Mouse (Mus musculus): ENCODE results near the gene Tecta. TPM values are rescaled to one million over a fixed set of nuclear protein-coding genes. Genes with fewer than 3 reads are reported as not detected.

Gene Tecta
- total RNA-seq, 2 experiments from 2014 or later: 0.19 to 0.23 TPM

DNA sequence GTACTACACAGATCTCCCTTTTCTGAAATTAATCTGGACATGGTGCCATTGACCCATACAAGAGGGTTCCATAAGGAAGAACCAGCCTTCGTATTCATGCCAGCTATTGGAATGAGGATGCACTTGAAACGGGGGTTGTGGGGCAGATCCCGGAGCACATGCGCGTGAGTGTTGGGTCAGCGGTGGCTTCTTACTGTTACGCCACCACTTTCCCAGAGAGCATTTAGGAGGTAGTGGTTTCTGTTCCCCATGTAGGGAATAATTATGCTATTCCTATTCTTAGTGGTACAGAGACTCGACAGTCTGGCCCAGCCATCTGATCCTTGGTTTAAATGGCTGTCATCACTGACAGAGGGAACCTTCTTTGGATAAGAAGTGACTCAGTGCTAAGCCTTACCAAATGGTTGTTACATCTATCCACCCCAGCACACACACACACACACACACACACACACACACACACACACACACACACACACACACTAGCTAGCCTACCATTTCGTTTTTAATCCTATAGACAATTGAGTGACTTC is 81.2 kb downstream of the Tecta start:
- DNase-seq: no peak

DNA sequence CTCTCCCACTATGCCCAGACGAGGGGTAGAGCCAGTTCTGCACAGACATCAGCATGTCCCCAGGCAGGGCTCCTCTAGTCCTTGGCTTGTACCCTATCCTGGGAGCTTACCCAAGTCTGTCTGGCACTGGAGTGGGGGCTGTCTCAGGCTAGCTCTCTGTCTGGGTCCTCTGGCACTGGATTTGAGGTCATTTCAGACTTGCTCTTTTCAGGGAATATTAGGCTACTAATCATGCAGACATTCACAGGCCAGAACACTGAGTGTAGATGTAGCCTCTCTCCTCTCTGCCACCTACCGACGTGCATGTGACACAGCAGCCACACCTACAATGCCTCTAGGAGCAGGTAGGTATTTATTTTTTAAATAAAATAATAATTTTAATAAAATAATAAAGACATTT is 82.4 kb downstream of the Tecta start:
- DNase-seq: no peak

DNA sequence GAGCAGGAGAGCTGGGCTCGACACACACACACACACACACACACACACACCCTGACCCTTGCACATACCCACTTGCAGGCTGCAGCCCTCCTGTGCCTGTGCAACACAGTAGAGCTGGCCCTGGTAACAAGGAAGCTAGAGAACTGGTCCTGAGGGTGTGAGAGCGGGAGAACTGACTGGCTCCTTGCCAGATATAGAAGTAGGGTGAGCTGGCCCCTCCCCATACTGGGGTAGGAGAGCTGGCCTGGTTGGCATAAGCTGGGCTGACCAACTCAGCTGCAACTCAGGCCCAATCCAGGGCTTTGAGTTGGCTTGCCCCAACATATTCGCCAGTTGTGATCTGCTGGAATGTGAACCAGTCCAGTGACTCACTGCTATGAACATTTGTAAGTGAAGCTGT is 83.9 kb downstream of the Tecta start:
- DNase-seq: no peak

DNA sequence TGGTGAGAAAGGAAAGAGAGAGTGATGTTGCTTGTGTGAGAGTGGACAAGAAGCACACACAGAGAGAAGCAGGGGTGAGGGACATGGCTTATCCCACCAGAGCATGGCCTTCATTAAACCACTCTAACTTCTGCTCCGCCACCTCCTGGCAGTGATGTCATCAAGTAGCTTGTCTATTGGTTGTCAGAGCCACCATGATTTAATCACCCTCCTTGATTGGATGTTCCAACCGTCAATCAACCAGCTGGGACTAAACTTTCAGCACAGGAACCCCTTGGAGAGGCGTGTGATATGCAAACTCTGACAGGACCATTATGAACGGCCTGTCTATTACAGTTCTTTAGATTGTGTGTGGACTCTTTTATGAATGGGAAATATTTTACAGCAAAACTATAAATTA is 84.8 kb downstream of the Tecta start:
- no peak for DNase-seq

DNA sequence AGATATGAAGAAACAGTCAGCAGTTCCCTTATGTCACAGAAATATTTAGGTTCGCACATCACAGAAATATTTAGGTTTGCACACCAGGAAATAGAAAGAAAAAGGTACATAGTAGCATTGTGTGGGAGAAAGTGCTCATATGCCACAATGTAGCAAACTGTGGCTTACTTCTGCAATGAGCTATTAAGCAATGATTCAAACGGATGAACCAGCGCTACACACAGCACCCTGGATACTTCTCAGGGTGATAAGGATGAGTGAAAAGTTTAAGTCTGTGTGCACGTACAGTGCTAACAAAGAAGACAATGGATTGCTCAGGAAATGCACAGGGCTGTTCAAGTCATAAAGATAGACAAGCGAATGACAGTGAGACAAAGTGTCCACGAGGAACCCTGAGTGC is 85.3 kb downstream of the Tecta start:
- DNase-seq: no peak

DNA sequence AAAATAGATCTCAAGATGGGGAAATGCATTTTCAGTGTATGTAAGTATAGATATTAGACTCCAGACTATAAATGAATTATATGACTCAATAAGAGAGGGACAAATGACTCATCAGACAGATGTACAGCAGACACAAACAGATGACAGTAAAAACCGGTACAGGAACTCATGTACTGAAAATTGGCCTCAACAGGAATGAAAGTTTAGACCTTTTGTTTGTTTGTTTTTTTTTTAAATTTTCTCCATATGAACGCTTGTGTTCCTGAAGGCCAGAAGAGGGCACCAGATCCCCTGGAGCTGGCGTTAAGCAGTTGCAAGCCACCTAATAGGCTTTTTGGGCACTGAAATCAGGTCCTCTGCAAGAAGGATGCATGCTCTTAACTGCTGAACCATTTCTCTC is 85.9 kb downstream of the Tecta start:
- no peak for DNase-seq

DNA sequence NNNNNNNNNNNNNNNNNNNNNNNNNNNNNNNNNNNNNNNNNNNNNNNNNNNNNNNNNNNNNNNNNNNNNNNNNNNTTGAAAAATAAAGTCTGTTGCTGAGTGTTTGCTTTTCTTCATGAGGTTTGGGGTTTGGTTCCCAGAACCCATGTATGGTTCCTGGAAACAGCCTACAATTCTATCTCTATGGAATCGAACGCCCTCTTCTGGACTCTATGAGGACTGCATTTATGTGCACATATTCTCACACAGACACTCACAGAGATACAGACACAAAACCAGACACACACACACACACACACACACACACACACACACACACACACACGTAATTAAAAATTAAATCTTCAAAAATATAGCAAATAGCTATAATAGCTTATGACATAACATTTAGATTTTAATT is 88.4 kb downstream of the Tecta start:
- no peak for DNase-seq

DNA sequence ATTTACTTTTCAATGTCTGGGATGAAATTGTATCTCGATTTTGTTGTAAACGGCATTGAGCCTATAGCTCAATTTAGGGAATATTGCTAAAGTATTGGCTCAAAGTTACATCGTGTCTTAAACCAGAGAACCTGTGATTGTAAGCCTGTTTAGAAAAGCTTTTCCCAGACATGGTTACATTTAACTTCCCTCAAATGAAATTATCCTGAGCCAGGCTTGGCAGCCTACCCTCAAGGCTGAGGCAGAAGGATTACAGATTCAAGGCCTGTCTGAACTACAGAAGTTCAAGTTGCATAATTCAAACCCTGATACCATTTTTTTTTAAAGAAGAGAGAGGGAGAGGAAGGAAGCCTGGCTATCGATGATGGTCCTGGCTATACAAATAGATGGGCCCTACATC is 95.8 kb downstream of the Tecta start:
- no peak for DNase-seq

DNA sequence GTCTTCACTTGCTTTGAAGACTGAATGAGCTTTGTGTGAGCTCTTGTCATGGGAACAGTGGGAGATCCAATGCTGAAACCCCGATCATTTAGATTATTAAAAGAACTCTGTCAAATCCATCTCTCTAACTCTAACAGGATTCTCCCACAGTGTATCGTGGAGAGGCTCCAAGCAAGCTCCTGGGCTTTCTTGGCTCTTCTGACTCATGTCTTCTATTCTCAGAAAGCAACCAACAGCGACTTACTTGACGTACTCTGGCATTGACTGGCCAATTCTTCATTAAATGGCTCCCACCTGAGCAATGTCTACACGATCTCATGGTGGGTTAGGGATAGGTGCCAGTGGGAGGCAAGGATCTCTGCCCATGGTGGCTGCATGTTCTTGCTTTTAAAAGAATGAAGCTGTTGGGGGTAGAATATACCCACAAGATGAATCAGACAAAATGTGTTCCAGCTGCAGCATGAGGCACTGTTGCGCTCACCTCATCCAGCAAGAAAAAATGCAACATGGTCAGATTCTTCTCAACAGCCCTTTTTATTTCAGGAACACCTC is 98.6 kb downstream of the Tecta start:
- DNase-seq: no peak

DNA sequence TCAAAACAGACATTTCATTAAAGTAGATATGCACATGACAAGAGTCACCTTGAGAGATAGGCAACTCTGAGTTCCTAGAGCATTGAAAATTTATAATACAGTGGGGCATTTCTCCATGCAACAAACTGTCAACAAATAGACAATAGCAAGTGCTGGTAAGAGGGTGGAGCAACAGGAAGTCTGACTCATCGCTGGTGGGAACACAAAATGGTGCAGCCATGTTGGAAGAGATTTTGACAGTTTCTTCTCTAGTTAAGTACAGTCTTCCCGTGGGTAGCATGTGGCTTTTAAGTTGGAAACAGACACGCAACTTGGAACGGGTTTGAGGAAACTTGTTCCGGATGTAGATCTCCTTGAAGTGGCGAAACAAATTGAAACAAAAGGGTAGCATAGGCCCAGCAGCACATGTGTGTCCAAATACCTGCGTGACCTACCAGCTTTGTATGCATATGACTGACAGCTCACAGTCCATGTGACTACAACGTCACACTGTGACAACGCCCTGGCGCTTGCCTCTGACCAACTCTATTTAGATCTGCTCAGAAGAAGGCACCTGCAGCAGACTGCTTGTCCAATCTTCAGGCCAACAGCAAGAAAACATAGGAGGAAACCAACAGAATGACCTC is 103.3 kb downstream of the Tecta start:
- DNase-seq: no peak

DNA sequence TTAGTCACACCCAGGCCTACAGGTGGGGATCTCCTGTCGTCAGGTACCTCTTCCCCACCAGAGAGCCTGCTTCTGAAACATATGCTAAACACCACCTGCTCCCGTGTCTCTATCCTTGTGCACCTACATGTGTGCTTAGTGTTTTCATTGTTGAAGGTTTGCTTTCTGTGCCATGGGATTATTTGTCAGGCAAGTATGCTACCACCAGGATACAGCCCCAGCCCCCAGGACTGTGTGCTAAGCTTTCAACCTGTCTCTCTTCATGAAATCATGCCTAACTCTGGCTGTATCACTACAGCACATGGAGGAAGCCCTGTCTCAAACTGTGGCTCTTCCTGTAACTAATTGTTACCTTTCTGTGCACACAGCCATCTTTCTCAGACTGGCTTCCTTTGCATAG is 105.6 kb downstream of the Tecta start:
- no peak for DNase-seq

DNA sequence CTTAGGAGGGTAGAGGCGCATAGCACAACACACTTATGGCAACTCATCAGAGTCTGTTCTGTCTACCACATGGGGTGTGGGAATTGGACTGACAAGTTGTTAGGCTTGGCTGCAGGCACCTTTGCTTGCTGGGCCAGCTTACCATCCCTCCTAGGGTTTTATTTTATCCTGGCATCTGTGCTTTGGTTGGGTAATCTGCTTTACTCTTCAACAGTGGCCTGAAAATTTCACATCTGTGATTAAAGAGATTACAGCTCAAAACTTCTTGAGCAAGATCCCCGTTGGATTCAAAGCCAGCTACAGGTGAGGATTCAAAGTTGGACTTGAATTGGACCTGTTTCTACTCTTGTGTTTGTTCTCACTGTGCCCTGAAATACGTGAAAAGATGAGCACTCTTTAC is 106.1 kb downstream of the Tecta start:
- DNase-seq: no peak

DNA sequence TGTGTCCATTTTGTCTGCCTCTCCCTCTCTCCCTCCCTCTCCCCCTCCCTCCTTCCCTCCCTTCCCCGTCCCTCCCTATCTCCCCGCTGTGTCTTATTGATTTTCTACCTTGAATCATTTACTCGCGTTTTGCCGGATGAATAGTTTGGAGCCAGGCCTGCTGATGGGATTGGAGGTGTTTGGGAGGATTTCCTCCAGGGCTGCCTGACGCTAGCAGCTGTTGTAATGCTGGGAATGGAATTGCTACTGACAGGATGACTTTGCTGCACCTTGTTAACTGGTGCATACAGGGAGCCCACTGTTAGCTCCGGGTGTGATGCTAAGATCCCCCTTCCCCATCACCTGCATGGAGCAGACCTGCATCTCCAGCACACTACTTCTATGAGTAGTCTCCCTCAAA is 106.7 kb downstream of the Tecta start:
- no peak for DNase-seq

DNA sequence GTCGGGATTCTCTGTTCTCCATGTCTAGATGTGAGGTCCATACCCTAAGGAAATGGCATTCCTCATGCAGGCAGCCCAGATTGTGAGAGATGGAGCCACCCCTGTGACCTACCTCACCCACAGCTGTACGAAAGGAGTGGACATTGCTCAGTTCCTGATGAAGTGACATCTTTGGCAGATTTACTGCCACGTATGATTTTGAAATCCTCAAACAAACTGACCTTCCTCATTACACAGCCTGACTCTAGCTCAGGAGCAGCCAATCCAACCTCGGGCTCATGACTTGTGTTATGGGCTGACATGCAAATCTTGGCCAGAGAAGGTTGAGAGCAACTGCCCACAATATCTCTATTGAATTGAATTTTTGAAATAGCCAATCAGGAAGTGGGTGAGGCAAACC is 120.1 kb downstream of the Tecta start:
- DNase-seq: no peak

Small RNA genes within 50 kb of the gene (microRNA-seq; reads per million reads assigned to microRNA genes)
- 0 reads per million in 2 experiments for gene Gm44311

Other genes starting within 250 kb of the Tecta start
- gene Sc5d, start 135.7 kb downstream of the Tecta start, total RNA-seq (2021): 10 to 100 TPM; 20.4 to 21.5 TPM
- gene Tbcel, start 107.9 kb upstream of the Tecta start, total RNA-seq (2021): 10 to 100 TPM; 18.1 to 19.8 TPM

Data from heart, postnatal 4 days (tissue).